Mouse (Mus musculus): ENCODE measurements around the gene Tob2. TPM values are rescaled to one million over a fixed set of nuclear protein-coding genes. Genes with fewer than 3 reads are reported as not detected.

Gene Tob2
- total RNA-seq (2023) = 125 to 130 TPM (median 129 TPM) in 4 replicates

GRCm38 (mm10) chr15:81858517-81859329 is at the start of gene Tob2:
Tob2 (minus strand) TSS chr15:81858796.

GRCm38 (mm10) chr15:81872262-81873136 is 13.9 kb upstream of the Tob2 start, which contains the start of gene Aco2:
Aco2 (plus strand) TSS chr15:81872309.

GRCm38 (mm10) chr15:81871604-81872261 is 13.1 kb upstream of the Tob2 start, which contains the start of gene Phf5a:
Phf5a (minus strand) TSS chr15:81871911.

GRCm38 (mm10) chr15:81802001-81802890 is 56.4 kb downstream of the Tob2 start, which contains the start of gene Tef:
Tef (plus strand) TSS chr15:81802421.

Other genes with a start within 250 kb of the Tob2 start
- gene L3mbtl2, start 194.9 kb downstream of the Tob2 start, total RNA-seq (2023) = 40.4 to 50.6 TPM (median 43.7 TPM) in 4 replicates
- gene Chadl, start 161.5 kb downstream of the Tob2 start, total RNA-seq (2023) = 0.30 to 0.33 TPM in 2 of 4 replicates, not detected in the others
- 40.4 to 47.4 TPM (median 43.2 TPM) in 4 replicates for gene Zc3h7b, start 113.7 kb downstream of the Tob2 start, total RNA-seq (2023)
- 62.6 to 67.6 TPM (median 64.9 TPM) in 4 replicates for gene Rangap1, start 113.3 kb downstream of the Tob2 start, total RNA-seq (2023)
- gene Tef, start 56.4 kb downstream of the Tob2 start, total RNA-seq (2023) = 35.7 to 41.2 TPM (median 37.3 TPM) in 4 replicates
- 50.1 to 64.6 TPM (median 54.5 TPM) in 4 replicates for gene Phf5a, start 13.1 kb upstream of the Tob2 start, total RNA-seq (2023)
- 139 to 153 TPM (median 148 TPM) in 4 replicates for gene Aco2, start 13.5 kb upstream of the Tob2 start, total RNA-seq (2023)
- gene Polr3h, start 67.4 kb upstream of the Tob2 start, total RNA-seq (2023) = 16.7 to 23.3 TPM (median 20.1 TPM) in 4 replicates
- 0.18 to 1.3 TPM (median 0.37 TPM) in 4 replicates for gene Csdc2, start 78.0 kb upstream of the Tob2 start, total RNA-seq (2023)
- gene Pmm1, start 102.1 kb upstream of the Tob2 start, total RNA-seq (2023) = 16.7 to 21.5 TPM (median 20.2 TPM) in 4 replicates
- gene 1700029P11Rik, start 121.7 kb upstream of the Tob2 start, total RNA-seq (2023) = not detected in 4 replicates
- gene Xrcc6, start 129.0 kb upstream of the Tob2 start, total RNA-seq (2023) = 23.7 to 31.5 TPM (median 28.5 TPM) in 4 replicates
- 25.1 to 29.2 TPM (median 26.1 TPM) in 4 replicates for gene Desi1, start 175.1 kb upstream of the Tob2 start, total RNA-seq (2023)
- 98.1 to 105 TPM (median 103 TPM) in 4 replicates for gene Snu13, start 188.8 kb upstream of the Tob2 start, total RNA-seq (2023)
- gene 4930407I10Rik, start 200.4 kb upstream of the Tob2 start, total RNA-seq (2023) = not detected in 4 replicates
- not detected in 4 replicates for gene Mei1, start 211.2 kb upstream of the Tob2 start, total RNA-seq (2023)